In genomic region chr11:85833761-85834385, GRCm38 (mm10) we compare ENCODE assay signal across 9 mouse cellular contexts. TPM values are rescaled to one million over a fixed set of nuclear protein-coding genes. Genes with fewer than 3 reads are reported as not detected.
DNase-seq lines count a peak whose midpoint lies in the region; ATAC-seq lines count a peak whose summit lies in the region.
"Had no signal": no experiment of that assay in that cellular context is flagged by ENCODE, and none has a peak within 500 bp of the region (broad histone marks: within the 10 kb centered on the region; RNA-seq: fewer than 3 reads in every experiment).

No protein-coding gene starts in this region.

- H3K9ac ChIP-seq in lung, embryonic 15.5 days: peak overlapping the region; percentile 74
- peak overlapping the region; percentile 68 for H3K9ac ChIP-seq in heart, embryonic 15.5 days
- peak overlapping the region; percentile 82 for H3K9ac ChIP-seq in limb, embryonic 11.5 days (ENCODE audit: low read length)

- H3K4me3 ChIP-seq in lung, embryonic 15.5 days: peak overlapping the region; percentile 64
- H3K4me3 ChIP-seq in heart, embryonic 15.5 days: peak overlapping the region; percentile 63
- peak overlapping the region; percentile 61 for H3K4me3 ChIP-seq in limb, embryonic 11.5 days (ENCODE audit: low read depth, low read length)

- peak overlapping the region; percentile 87 for H3K4me2 ChIP-seq in lung, embryonic 15.5 days
- peak overlapping the region; percentile 96 for H3K4me2 ChIP-seq in heart, embryonic 15.5 days
- H3K4me2 ChIP-seq in limb, embryonic 11.5 days (ENCODE audit: low read depth, severe bottlenecking): peak overlapping the region; percentile 90

- 12% methylated on average over 11 of the region's 11 CpGs for WGBS in lung, embryonic 15.5 days
- 19% methylated on average over 11 of the region's 11 CpGs for WGBS in heart, embryonic 15.5 days
- 2% methylated on average over 11 of the region's 11 CpGs for WGBS in limb, embryonic 11.5 days

- H3K36me3 ChIP-seq in lung, embryonic 15.5 days: no peaks in the 10 kb centered on the region
- H3K36me3 ChIP-seq in heart, embryonic 15.5 days: no peaks in the 10 kb centered on the region
- H3K36me3 ChIP-seq in limb, embryonic 11.5 days (ENCODE audit: control insufficient read depth, insufficient read depth, low read length): no peaks in the 10 kb centered on the region

- peak overlapping the region; percentile 97 for H3K27ac ChIP-seq in lung, embryonic 15.5 days
- peak overlapping the region; percentile 76; the same call in 1 of the 2 replicates for H3K27ac ChIP-seq in heart, embryonic 15.5 days
- H3K27ac ChIP-seq in limb, embryonic 11.5 days (replicated peaks; ENCODE audit: low read depth, low read length): peak overlapping the region; percentile 90

- H3K27me3 ChIP-seq in lung, embryonic 15.5 days: peaks cover 80% of the 10 kb centered on the region
- H3K27me3 ChIP-seq in heart, embryonic 15.5 days: peaks cover 95% of the 10 kb centered on the region
- peaks cover 75% of the 10 kb centered on the region for H3K27me3 ChIP-seq in limb, embryonic 11.5 days (ENCODE audit: control insufficient read depth, insufficient read depth, low read length)

- peaks cover 43% of the 10 kb centered on the region for H3K4me1 ChIP-seq in lung, embryonic 15.5 days
- peaks cover 62% of the 10 kb centered on the region for H3K4me1 ChIP-seq in heart, embryonic 15.5 days (replicated peaks)
- H3K4me1 ChIP-seq in limb, embryonic 11.5 days (ENCODE audit: control insufficient read depth, insufficient read depth, low read length): peaks cover 36% of the 10 kb centered on the region

- no peaks in the 10 kb centered on the region for H3K9me3 ChIP-seq in lung, embryonic 15.5 days
- H3K9me3 ChIP-seq in heart, embryonic 15.5 days (replicated peaks): no peaks in the 10 kb centered on the region
- no peaks in the 10 kb centered on the region; the same call in 1 of the 2 replicates for H3K9me3 ChIP-seq in limb, embryonic 11.5 days (ENCODE audit: control insufficient read depth, low read length)

- ATAC-seq in lung, embryonic 15.5 days (ENCODE audit: borderline replicate concordance, extremely low read depth, low FRiP score, low TSS enrichment): no peak
- ATAC-seq in heart, embryonic 15.5 days (replicated peaks; ENCODE audit: insufficient number of reproducible peaks, insufficient read depth, low FRiP score, low read depth): no peak
- ATAC-seq in limb, embryonic 11.5 days (ENCODE audit: insufficient number of reproducible peaks, low FRiP score, low TSS enrichment, low read depth): no peak

- no peak for DNase-seq in lung, postnatal 25 days (ENCODE audit: low spot score)
- DNase-seq in limb, embryonic 11.5 days (ENCODE audit: low spot score): peak; percentile 68
- peak; percentile 40 for DNase-seq in retina, embryonic 14.5 days (ENCODE audit: low spot score)
- DNase-seq in thymus, postnatal 14 days: no peak
- DNase-seq in frontal cortex, adult 2 months (ENCODE audit: extremely low spot score in 1 of 2, low spot score in 1 of 2): no peak
- DNase-seq in left cerebral cortex, adult 8-10 months (ENCODE audit: low spot score in 2 of 2): no peak

RNA-seq across cellular contexts. Expression of gene Tbx2, which starts 1.5 kb away (rescaled TPM):
- 40.9 and 44.9 TPM in 2 replicates for polyA plus RNA-seq in lung, embryonic 15.5 days (2015; fragmentation: Nextera tagmentation; extraction: Ambion mirVana)
- polyA plus RNA-seq in heart, embryonic 15.5 days (2015; fragmentation: Nextera tagmentation; extraction: Ambion mirVana): 2.6 and 5.3 TPM in 2 replicates
- 11.3 and 14.9 TPM in 2 replicates for polyA plus RNA-seq in limb, embryonic 11.5 days (2014; fragmentation: Nextera tagmentation; extraction: Ambion mirVana)
- 3.0 and 4.2 TPM in 2 replicates for polyA plus RNA-seq in frontal cortex, adult 2 months (2012; rRNA removed)
- total RNA-seq in left cerebral cortex, adult 8-10 months (2022): 1 to 10 TPM; 1.8 to 2.3 (median 2.0) TPM

RNA-seq across cellular contexts. Expression of gene Gm11444, which starts 16.3 kb away (rescaled TPM):
- polyA plus RNA-seq in lung, embryonic 15.5 days (2015; fragmentation: Nextera tagmentation; extraction: Ambion mirVana): 0.62 TPM in 1 of 2 replicates, not detected in the other
- polyA plus RNA-seq in heart, embryonic 15.5 days (2015; fragmentation: Nextera tagmentation; extraction: Ambion mirVana): not detected in 2 replicates
- not detected in 2 replicates for polyA plus RNA-seq in limb, embryonic 11.5 days (2014; fragmentation: Nextera tagmentation; extraction: Ambion mirVana)
- not detected in 2 replicates for polyA plus RNA-seq in frontal cortex, adult 2 months (2012; rRNA removed)
- not detected for total RNA-seq in left cerebral cortex, adult 8-10 months (2022)
- polyA plus RNA-seq: spleen, adult 2 months had no signal

RNA-seq across cellular contexts. Expression of gene Tbx4, which starts 52.3 kb away (rescaled TPM):
- 78.8 and 81.3 TPM in 2 replicates for polyA plus RNA-seq in lung, embryonic 15.5 days (2015; fragmentation: Nextera tagmentation; extraction: Ambion mirVana)
- polyA plus RNA-seq in heart, embryonic 15.5 days (2015; fragmentation: Nextera tagmentation; extraction: Ambion mirVana): 1.6 and 4.4 TPM in 2 replicates
- 36.3 and 36.7 TPM in 2 replicates for polyA plus RNA-seq in limb, embryonic 11.5 days (2014; fragmentation: Nextera tagmentation; extraction: Ambion mirVana)
- 0.30 and 0.48 TPM in 2 replicates for polyA plus RNA-seq in frontal cortex, adult 2 months (2012; rRNA removed)
- total RNA-seq in left cerebral cortex, adult 8-10 months (2022): under 1 TPM in 3 of 4 experiments, not detected in 1; 0.13 to 0.33 (median 0.21) TPM

Comparison
In these comparisons a context has a peak if more than half of its experiments do, and no peak if none do; other contexts are left out.
1. DNase-seq: peak in limb, embryonic 11.5 days (single experiment) and retina, embryonic 14.5 days (single experiment); none in lung, postnatal 25 days (single experiment), thymus, postnatal 14 days (single experiment), frontal cortex, adult 2 months (0 of 2) and left cerebral cortex, adult 8-10 months (0 of 2).
2. Peak in every context shown above with its lines, with median percentiles within 50 percentile points of each other: H3K27ac ChIP-seq, H3K4me2 ChIP-seq, H3K4me3 ChIP-seq and H3K9ac ChIP-seq.